Mouse (Mus musculus) stomach, postnatal 0 days (tissue): ENCODE data around the gene Etfb. TPM values are rescaled to one million over a fixed set of nuclear protein-coding genes. Genes with fewer than 3 reads are reported as not detected.

Experiments used
- ATAC-seq: fragments of 200-750 bp; cut with Nextera tagmentation; 2 replicates; pipeline ENCODE4 v1.8.0; 2017; ENCODE audit not compliant: low FRiP score, low TSS enrichment
- DNase-seq: peaks from one replicate; pipeline ENCODE4 v3.0.0-alpha.2; 2016; ENCODE audit warnings: low spot score
- H3K27ac ChIP-seq: fragments of 300-500 bp; sonication (generic); replicated peaks from 2 replicates; pipeline ENCODE4 v1.5.1; 2014; ENCODE audit warnings: mild to moderate bottlenecking, control low read depth
- H3K27me3 ChIP-seq: fragments of 300-500 bp; sonication (generic); 2 replicates; pipeline ENCODE4 v1.6.1; 2014; ENCODE audit warnings: low read length; ENCODE audit not compliant: control insufficient read depth, insufficient read depth
- H3K36me3 ChIP-seq: fragments of 300-500 bp; sonication (generic); 2 replicates; pipeline ENCODE4 v1.6.1; 2014; ENCODE audit warnings: low read length, mixed read lengths; ENCODE audit not compliant: control insufficient read depth, insufficient read depth
- H3K4me1 ChIP-seq: fragments of 300-500 bp; sonication (generic); replicated peaks from 2 replicates; pipeline ENCODE4 v1.6.1; 2014; ENCODE audit warnings: antibody characterized with exemption; ENCODE audit not compliant: control insufficient read depth, insufficient read depth
- H3K4me2 ChIP-seq: fragments of 300-500 bp; sonication (generic); replicated peaks from 2 replicates; pipeline ENCODE4 v1.6.1; 2014; ENCODE audit warnings: low read depth, mild to moderate bottlenecking, control low read depth, moderate library complexity
- H3K4me3 ChIP-seq: fragments of 300-500 bp; sonication (generic); 2 replicates; pipeline ENCODE4 v1.5.1; 2014; ENCODE audit warnings: low read depth, low read length, control low read depth
- H3K9ac ChIP-seq: fragments of 300-500 bp; sonication (generic); 2 replicates; pipeline ENCODE4 v1.6.1; 2014; ENCODE audit warnings: mild to moderate bottlenecking, low read length, control low read depth, mixed read lengths
- H3K9me3 ChIP-seq: fragments of 300-500 bp; sonication (generic); 2 replicates; pipeline ENCODE4 v1.6.1; 2016; ENCODE audit warnings: low read length; ENCODE audit not compliant: control insufficient read depth
- CTCF ChIP-seq: IDR thresholded peaks from 2 replicates; pipeline ENCODE4 v1.5.1; 2016; ENCODE audit warnings: antibody characterized with exemption, low read depth, mild to moderate bottlenecking, moderate library complexity
- EP300 ChIP-seq: optimal IDR thresholded peaks from 2 replicates; pipeline ENCODE3; 2016; ENCODE audit warnings: antibody characterized with exemption
- WGBS: fragments of 180-500 bp; shearing (Covaris S2); extraction: QIAGEN DNeasy Blood & Tissue Kit; methylation state at CpG from one replicate; pipeline ENCODE4 v1.1.7; 2014; 5-methylcytosine and 5-hydroxymethylcytosine counted together
- polyA plus RNA-seq: library from polyadenylated mRNA; unstranded; fragments of >200 nt; fragmentation: Nextera tagmentation; extraction: Ambion mirVana; gene quantifications from 2 replicates; pipeline ENCODE4 v1.2.1, GENCODE M21; 2015

Etfb gene
- polyA plus RNA-seq, 1 experiment from 2014 or later: 521 TPM

DNA sequence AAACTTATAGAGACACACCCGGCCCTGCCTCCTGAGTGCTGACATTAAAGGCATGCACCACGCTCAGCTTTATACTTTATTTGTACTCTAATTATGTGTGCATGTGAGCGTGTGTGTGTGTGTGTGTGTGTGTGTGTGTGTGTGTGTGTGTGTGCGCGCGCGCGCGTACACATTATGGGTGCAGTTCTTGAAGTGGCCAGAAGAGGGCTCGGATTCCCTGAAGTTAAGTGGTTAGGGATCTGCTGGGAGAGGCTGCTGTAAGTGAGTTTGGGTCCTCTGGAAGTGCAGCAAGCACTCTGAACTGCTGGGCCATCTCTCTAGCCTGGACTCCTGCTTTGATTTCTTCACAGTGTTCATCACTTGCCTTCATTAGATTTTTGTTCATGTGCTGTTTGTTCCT is 26.6 kb upstream of the Etfb start:
- no peak for TF ChIP-seq EP300
- TF ChIP-seq CTCF: 0 out of 2 replicates have a peak, but pooled peaks have one; percentile 18
- Histone ChIP-seq H3K36me3 (no peaks in the 10 kb centered on the region), H3K27me3 (no peaks in the 10 kb centered on the region), H3K4me1 (no peaks in the 10 kb centered on the region), H3K27ac (no peak overlapping the region), H3K9ac (no peak overlapping the region), H3K9me3 (no peaks in the 10 kb centered on the region), H3K4me2 (no peak overlapping the region), H3K4me3 (no peak overlapping the region)
- no peak for ATAC-seq
- WGBS: 81% methylated on average over 10 of the region's 10 CpGs
- no peak for DNase-seq

DNA sequence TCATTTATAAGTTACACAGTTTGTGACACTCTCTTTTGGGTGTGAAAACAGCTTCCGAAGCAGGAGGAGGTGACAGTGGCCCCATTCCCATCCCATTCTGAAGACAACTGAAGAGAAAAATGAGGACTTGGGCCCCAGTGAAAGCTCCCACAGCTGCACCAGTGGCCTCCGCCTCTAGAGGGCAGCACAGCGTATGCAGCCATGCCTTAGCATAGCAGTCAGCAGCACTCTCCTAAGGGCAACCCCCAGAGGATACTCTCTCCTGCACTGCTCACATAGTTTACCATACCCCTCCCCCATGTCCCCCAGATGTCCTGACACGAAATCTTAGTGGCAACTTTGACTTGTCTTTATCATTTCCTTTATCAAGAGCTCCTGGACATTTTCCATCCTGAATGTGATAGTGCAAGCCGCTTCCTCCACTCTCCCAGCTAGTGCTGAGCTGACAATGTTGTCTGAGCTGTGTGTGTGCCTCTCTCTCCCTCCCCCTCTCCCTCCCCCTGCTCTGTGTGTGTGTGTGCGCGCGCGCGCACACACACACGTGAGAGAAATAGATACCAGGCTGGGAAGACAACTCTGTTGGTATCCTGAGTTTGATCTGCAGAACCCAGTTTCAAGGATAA is 20.8 kb upstream of the Etfb start:
- H3K9me3 ChIP-seq: no peaks in the 10 kb centered on the region
- WGBS: 17% methylated on average over 11 of the region's 11 CpGs
- no peak overlapping the region for H3K4me3 ChIP-seq
- TF ChIP-seq CTCF (peak; percentile 97), EP300 (no peak)
- no peak overlapping the region for H3K9ac ChIP-seq
- H3K27me3 ChIP-seq: no peaks in the 10 kb centered on the region
- DNase-seq (peak; percentile 83), ATAC-seq (peak; percentile 92)
- H3K27ac ChIP-seq: no peak overlapping the region
- H3K36me3 ChIP-seq: no peaks in the 10 kb centered on the region
- H3K4me2 ChIP-seq: no peak overlapping the region; the same call in 1 of the 2 replicates
- H3K4me1 ChIP-seq: no peaks in the 10 kb centered on the region

DNA sequence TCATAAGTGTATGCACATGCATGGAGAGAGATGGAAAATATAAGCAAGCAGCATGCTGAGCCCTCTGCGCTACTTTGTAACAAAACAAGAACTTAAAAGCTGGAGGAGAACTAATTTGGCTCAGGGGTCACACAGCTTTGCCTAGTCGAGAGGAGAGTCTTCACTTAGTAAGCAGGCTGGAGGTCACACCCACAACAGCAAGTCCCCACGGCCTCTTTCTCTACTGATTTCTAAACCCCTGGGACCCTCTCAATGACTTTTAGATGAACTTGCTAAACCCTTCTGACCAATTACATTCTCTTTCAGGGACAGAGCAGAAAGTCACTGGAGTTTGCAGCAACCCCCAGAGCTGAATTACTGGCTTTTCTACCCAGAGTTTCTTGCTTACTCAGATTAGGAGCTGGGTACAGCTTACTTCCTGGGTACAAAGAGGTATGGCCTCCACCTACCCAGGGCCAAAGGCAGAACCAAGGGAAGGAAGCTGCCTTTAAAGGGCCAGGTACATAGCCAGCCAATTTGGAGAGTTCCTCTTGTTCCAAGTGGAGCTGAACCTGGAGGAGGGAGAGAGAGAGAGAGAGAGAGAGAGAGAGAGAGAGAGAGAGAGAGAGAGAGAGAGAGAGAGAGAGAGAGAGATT is 19.8 kb upstream of the Etfb start:
- Histone ChIP-seq H3K4me1 (no peaks in the 10 kb centered on the region), H3K9me3 (no peaks in the 10 kb centered on the region), H3K9ac (no peak overlapping the region), H3K4me3 (no peak overlapping the region), H3K27ac (no peak overlapping the region), H3K4me2 (no peak overlapping the region), H3K36me3 (no peaks in the 10 kb centered on the region), H3K27me3 (no peaks in the 10 kb centered on the region)
- WGBS: 53% methylated on average over 3 of the region's 3 CpGs
- no peak for ATAC-seq
- TF ChIP-seq EP300 (no peak), CTCF (no peak)
- no peak for DNase-seq

DNA sequence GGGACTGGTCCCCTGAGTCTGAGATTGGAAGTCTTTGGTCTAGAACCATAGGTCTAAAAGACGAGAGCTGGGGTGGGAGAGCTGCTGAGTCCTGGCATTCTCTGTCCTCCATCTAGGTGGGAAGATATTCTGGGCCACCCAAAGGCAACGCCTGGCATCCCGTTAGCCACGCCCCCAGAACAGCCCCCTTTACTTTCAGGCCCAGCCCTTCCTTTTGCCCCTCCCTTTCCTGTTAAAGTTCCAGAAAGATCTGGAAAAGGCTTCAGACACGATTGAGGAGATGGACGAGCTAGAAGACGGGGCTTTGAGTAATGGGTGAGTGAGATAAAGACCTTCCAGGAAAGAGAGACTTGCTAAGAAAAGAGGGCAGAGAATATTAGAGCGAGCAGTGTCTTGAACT is 16.5 kb upstream of the Etfb start, which contains the start of gene Lim2:
Gene Lim2 (plus strand): TSS at position 265 of the 400 bp plus-strand sequence.
- H3K27me3 ChIP-seq: no peaks in the 10 kb centered on the region
- H3K27ac ChIP-seq: no peak within 1 kb of the TSS
- DNase-seq (no peak), ATAC-seq (no peak)
- WGBS: 73% methylated on average over 8 of the region's 8 CpGs
- no peak within 1 kb of the TSS for H3K9ac ChIP-seq
- H3K4me3 ChIP-seq: no peak within 1 kb of the TSS
- no peaks in the 10 kb centered on the region for H3K36me3 ChIP-seq
- no peak within 1 kb of the TSS for H3K4me2 ChIP-seq
- TF ChIP-seq CTCF (no peak), EP300 (no peak)
- H3K9me3 ChIP-seq: no peaks in the 10 kb centered on the region
- H3K4me1 ChIP-seq: no peaks in the 10 kb centered on the region

DNA sequence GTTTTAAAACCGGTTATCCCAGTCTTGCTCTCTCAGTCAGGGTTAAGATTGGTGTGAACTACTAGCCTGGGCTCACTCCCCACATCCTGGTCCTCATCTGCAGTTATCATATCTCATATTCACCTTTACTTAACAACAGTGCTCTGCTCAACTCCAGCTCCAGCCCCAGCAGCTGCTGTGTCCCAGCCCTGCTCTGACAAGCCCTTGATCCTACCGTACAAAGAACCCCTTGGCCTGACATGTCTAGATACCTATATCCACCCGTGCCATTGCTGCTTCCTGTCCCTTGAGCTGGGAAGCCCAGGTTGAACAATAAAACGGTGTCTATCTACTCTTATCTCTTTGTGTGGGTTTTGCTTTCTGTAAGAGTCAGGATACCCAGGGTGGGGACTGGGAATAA is 14.4 kb upstream of the Etfb start:
- DNase-seq (no peak), ATAC-seq (no peak)
- no peak overlapping the region for H3K4me2 ChIP-seq
- no peaks in the 10 kb centered on the region for H3K27me3 ChIP-seq
- WGBS: 28% methylated on average over 4 of the region's 4 CpGs
- no peak for TF ChIP-seq CTCF
- no peak for TF ChIP-seq EP300
- H3K9me3 ChIP-seq: no peaks in the 10 kb centered on the region
- no peak overlapping the region for H3K9ac ChIP-seq
- H3K4me1 ChIP-seq: no peaks in the 10 kb centered on the region
- H3K27ac ChIP-seq: 0 out of 2 replicates have a peak overlapping the region, but pooled peaks have one; percentile 8
- no peaks in the 10 kb centered on the region for H3K36me3 ChIP-seq
- H3K4me3 ChIP-seq: no peak overlapping the region

DNA sequence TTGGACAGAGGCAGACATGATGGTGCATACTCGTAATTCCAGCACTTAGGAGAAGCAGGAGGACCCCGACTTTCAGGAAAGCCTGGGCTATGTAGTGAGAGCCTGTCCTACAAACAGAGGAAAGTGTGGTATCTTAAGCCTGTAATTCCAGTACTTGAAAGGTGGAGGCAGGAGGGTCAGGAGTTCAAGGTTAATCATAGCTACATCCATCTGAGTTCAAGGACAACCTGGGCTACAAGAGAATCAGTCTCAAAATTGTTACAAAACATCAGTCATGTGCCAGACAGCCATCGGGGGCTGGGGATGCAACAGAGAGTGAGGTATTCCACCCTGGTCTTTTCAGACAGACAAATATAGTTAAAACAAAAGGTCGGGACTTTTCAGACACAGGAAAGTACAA is 11.0 kb upstream of the Etfb start:
- Histone ChIP-seq H3K9ac (no peak overlapping the region), H3K4me3 (no peak overlapping the region), H3K27ac (no peak overlapping the region), H3K9me3 (no peaks in the 10 kb centered on the region), H3K4me1 (no peaks in the 10 kb centered on the region), H3K36me3 (no peaks in the 10 kb centered on the region), H3K27me3 (no peaks in the 10 kb centered on the region), H3K4me2 (no peak overlapping the region)
- DNase-seq (no peak), ATAC-seq (no peak)
- WGBS: 71% methylated on average over 4 of the region's 4 CpGs
- no peak for TF ChIP-seq EP300
- TF ChIP-seq CTCF: no peak
